Mouse (Mus musculus) gastrocnemius, postnatal 25 days (tissue): ENCODE measurements around the gene Atp6ap1. TPM values are rescaled to one million over a fixed set of nuclear protein-coding genes. Genes with fewer than 3 reads are reported as not detected.

ENCODE experiments used
- DNase-seq: peaks from one replicate; pipeline ENCODE4 v3.0.0; 2022
- long read RNA-seq, 2 experiments: library from polyadenylated mRNA; stranded (forward); transcript quantifications; one replicate each; pipeline ENCODE4 v2.0.0; 2021
- total RNA-seq, 2 experiments: library from RNA; stranded (reverse); gene quantifications; 1 replicate in 1 of 2; 2 replicates in 1 of 2; pipeline ENCODE4 v1.2.3; 2021

The Atp6ap1 gene
- 10 to 100 TPM; 70.9 to 94.0 TPM for total RNA-seq
- long read RNA-seq, experiment 1, transcript Atp6ap1-201 (10 exons, 2,189 nt) = major isoform, 30 of 40 reads
- long read RNA-seq, experiment 1, partial matches to known transcripts = 1 of 40 reads
- long read RNA-seq, experiment 1, other reads (novel, unspliced or antisense) = 9 of 40 reads
- long read RNA-seq, experiment 2, transcript Atp6ap1-201 (10 exons, 2,189 nt) = major isoform, 37 of 50 reads
- long read RNA-seq, experiment 2, partial matches to known transcripts = 3 of 50 reads
- long read RNA-seq, experiment 2, other reads (novel, unspliced or antisense) = 10 of 50 reads

GRCm38 (mm10) chrX:74296538-74297448 lies at the start of gene Atp6ap1:
Gene Atp6ap1, plus strand, starts transcription at chrX:74297097.
- peak; percentile 93 for DNase-seq

DNA sequence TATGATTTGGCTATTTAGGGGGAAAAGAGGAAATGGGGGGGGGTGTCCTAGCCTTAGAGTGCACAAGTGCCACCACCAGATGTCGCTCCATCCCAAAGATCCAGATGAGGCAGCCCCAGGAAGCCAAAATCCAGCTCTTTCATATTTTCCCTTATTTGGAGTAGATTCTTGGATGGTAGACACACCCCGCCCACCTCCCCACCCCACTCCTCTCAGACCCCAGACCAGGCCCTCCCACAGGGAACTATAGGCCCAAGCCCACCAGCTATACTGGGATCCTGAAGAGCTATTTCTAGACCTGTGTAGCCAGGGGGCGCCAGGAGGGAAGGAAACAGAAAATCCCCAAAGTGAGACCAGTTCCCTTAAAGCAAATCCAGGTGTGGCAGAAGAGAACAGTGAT lies 48.2 kb upstream of the Atp6ap1 start:
- DNase-seq = no peak

DNA sequence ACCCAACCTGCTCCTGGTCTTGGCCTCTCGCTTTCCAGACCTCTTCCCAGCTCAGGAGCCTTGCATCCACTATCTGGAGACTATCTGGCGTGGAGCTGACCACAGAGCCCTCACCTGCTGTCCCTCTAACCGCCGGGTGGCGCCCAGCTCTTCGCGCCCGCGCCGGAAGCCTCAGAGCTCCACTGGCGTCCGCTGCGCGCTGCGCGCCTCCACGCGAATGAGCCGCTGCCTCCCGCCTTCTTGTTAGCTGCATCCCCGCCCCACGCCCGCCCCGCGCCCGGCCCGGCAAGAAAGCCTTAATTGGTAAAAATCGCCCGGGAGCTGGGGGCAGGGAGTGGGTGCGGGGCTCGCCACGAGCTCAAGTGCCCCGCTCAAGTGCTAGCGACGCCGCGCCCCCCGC lies 47.3 kb upstream of the Atp6ap1 start, which contains the start of gene Flna:
Flna (minus strand) TSS at position 206 of the 400 bp plus-strand sequence.
- DNase-seq = peak; percentile 57

GRCm38 (mm10) chrX:74254153-74254887 lies 42.6 kb upstream of the Atp6ap1 start, which contains the start of gene Emd:
Gene Emd, plus strand, starts transcription at chrX:74254687.
- DNase-seq = peak; percentile 90

DNA sequence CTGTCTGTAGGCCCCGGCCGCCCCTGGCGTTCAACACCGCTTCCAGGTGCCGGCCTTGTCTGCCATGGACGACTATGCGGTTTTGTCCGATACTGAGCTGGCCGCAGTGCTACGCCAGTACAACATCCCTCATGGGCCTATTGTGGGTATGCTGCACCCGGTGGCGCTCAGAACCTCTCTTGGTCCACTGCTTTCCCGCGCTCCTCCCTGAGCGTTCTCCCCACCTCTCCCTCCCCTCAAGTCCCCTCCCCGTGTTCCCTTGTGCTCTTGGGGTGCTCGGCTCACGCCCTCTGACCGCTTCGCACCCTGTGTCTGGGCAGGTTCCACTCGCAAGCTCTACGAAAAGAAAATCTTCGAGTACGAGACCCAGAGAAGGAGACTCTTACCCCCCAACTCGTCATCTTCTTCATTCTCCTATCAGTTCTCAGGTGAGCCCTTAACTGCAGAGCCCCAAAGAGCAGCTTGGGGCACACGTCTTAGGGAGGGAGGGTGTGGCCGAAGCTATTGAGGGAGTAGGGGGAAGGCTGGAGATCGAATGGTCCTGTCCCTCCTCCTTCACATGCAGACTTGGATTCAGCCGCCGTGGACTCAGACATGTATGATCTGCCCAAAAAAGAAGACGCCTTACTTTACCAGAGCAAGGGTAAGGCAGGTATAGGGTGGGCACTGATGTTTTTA lies 41.9 kb upstream of the Atp6ap1 start:
- no peak for DNase-seq

GRCm38 (mm10) chrX:74257746-74258145 lies 39.2 kb upstream of the Atp6ap1 start:
- DNase-seq = no peak

DNA sequence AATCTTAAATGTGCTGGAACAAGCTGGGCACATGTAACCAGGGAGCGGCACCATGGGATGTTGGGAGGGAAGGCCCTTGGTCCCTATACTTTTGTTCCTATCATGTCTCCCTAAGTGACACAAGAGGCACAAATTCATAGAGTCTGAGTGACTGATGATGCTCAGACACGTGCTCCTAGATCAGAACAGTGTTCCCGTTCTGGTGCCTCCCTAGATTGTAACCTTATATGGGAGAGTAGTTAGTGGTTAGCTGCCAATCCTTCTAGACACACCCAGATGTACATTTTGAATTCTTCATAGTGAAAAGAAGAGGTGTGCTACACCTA lies 27.2 kb upstream of the Atp6ap1 start:
- DNase-seq = no peak

- DNase-seq = peak; percentile 92
These were observed 26.6 kb upstream of the Atp6ap1 start, which contains the start of gene Rpl10 for GRCm38 (mm10) chrX:74270062-74270901. Gene Rpl10, plus strand, starts transcription at chrX:74270812.

- DNase-seq = no peak
These were observed 25.9 kb upstream of the Atp6ap1 start for GRCm38 (mm10) chrX:74270902-74271551.

GRCm38 (mm10) chrX:74273422-74274322 lies 23.2 kb upstream of the Atp6ap1 start:
- DNase-seq = no peak

DNA sequence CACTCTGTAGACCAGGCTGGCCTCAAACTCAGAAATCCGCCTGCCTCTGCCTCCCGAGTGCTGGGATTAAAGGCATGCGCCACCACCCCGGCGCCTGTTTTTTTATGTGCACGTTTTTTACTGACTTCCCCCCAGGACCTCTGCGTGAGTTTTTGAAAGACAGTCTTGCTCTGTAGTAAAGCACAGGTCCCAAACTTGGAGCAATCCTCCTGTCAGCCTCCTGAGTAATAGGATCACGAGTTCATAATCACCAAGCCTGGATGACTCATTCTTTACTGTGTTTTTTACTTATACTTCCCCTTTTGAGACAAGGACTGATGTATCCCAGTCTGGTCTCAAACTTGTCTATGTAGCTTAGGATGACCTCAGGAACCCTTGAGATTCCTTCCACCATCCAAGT lies 19.0 kb upstream of the Atp6ap1 start:
- no peak for DNase-seq

DNA sequence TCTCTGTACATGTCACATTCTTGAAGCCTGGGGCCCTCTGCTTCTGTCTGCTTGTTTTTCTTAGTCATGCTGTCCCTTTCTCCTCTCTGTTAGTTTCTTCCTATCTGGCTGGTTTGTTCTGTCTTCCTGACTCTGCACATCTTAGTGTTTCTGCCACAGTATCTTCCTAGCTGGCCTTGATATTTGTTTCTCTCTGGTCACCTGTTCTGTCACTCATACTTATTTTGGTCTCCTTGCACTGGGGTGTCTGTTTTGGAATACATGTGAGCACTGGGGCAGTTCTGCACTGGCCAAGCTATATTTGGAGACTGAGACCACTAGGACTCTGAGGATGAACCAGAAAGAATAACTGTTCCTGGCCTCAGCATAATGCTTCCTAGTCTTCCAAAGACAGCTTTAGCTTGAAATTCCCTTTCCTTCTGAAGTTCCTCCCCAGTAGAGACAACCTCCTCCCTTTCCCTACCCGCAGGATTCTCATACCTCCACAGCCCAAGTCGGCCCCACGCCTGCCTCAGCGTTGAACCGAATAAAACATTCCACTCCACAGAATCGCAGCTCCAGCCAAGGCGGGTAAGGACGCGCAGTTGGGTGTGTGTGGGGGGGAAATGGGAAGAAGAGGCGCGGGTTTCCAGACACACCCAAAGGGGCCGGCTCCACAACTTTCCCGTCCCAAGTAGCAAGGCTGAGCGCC lies 15.7 kb upstream of the Atp6ap1 start:
- DNase-seq = no peak

- peak; percentile 90 for DNase-seq
These were observed 15.0 kb upstream of the Atp6ap1 start, which contains the start of the genes Taz and Dnase1l1 for GRCm38 (mm10) chrX:74281732-74282394. Gene Taz, plus strand, starts transcription at chrX:74281912. Gene Dnase1l1, minus strand, starts transcription at chrX:74282337.

GRCm38 (mm10) chrX:74282395-74283091 lies 14.4 kb upstream of the Atp6ap1 start:
- peak; percentile 84 for DNase-seq

DNA sequence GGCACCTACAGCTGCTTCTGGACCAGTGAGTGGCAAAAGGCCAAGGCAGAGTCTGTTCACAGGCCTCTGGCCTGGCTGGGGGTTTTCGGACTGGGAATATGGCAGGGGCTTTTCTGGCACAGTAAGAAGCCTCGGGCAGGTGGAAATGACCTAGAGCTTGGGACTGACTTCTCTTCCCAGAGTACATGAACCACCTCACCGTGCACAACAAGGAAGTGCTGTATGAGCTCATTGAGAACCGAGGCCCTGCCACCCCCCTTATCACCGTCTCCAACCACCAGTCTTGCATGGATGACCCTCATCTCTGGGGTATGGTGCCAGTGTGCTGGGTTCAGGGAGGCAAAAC lies 13.8 kb upstream of the Atp6ap1 start:
- no peak for DNase-seq

DNA sequence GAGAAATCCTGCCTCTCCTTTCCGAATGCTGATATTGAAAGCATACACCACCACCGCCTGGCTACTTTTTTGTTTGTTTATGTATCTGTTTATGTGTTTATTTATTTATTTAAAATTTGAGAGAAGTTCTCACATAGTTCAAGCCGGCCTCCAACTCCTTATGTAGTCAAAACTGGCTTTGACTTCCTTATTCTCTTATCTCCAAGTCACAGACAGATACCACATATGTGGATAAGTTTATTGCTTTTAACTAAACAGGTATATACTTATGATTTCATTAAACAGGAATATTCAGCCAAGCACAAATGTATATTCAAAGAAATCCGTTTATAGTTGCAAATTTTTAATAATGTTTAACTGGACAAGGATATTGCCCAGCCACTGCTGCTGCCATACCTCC lies 3.5 kb upstream of the Atp6ap1 start:
- DNase-seq = no peak

DNA sequence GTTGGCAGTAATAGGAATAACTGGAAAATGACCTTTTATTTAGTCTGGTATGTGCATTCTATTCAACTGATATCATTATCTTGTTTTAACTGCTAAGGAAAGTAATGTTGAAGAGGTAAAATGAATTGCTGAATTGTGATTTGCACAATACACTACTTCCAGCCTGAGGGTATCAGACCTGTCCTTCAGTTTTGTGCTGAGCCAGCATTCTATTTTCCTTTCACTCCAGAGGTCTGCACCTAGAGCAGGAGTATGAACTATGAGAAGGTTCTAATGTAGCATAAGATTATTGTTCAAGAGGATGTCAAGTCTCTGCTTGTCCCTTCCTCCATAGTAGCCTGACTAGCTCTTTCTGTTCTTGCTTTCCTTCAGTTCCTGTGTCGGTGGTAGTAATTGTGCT lies 1.5 kb downstream of the Atp6ap1 start:
- no peak for DNase-seq
